Mouse (Mus musculus) lung, adult 2 months (tissue): Measurements from ENCODE around the gene Aqp2.
A peak's percentile ranks its signal among the peaks of the same experiment; 100 is the strongest.

Source experiments
- CTCF ChIP-seq: fragments of 200-500 bp; IDR thresholded peaks from 2 replicates; pipeline ENCODE4 v1.5.1; 2011; ENCODE audit warnings: mild to moderate bottlenecking, low read length, control low read depth; ENCODE audit not compliant: insufficient read depth
- POLR2A ChIP-seq: fragments of 200-500 bp; IDR thresholded peaks from 2 replicates; pipeline ENCODE4 v1.6.1; 2011; ENCODE audit warnings: low read depth, mild to moderate bottlenecking, control low read depth, low read length, borderline replicate concordance; ENCODE audit errors: extremely low read depth

DNA sequence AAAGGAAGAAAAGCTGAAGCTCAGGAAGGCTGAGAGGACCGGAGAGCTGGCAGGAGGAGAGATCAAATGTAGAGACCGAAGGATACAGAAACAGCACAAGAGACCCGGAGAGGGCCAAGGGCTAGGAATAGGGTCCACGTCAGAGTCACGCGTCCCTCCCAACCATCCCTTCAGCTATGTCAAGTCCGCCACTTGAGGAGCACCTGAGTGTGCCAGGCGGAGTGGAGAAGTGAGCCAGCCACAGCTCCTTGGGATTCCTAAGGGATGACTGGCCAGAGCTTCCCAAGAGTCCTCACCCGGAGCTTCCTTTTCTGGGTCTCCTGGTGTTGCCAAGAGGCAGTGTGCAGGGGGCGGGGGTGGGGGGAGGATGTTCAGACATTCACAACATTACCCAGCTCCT, 16.1 kb downstream of the Aqp2 start:
- TF ChIP-seq POLR2A (peak; percentile 51; the same call in 1 of the 2 replicates), CTCF (no peak)
